Mouse (Mus musculus) gastrocnemius, adult 18-20 months (tissue): ENCODE measurements around the gene Spock1. TPM values are rescaled to one million over a fixed set of nuclear protein-coding genes. Genes with fewer than 3 reads are reported as not detected.

Experiments used
- DNase-seq: peaks from one replicate; pipeline ENCODE4 v3.0.0; 2021; ENCODE audit warnings: low spot score
- total RNA-seq, 2 experiments: library from RNA; stranded (reverse); gene quantifications; 2 replicates each; pipeline ENCODE4 v1.2.3; 2021

Gene Spock1
- total RNA-seq, 2 experiments from 2014 or later: 0.55 to 0.74 TPM

GRCm38 (mm10) chr13:57733521-57733920 lies 174.6 kb downstream of the Spock1 start:
- no peak for DNase-seq

GRCm38 (mm10) chr13:57732251-57732650 lies 175.9 kb downstream of the Spock1 start:
- no peak for DNase-seq

GRCm38 (mm10) chr13:57727716-57728115 lies 180.4 kb downstream of the Spock1 start:
- no peak for DNase-seq

- no peak for DNase-seq
Observed at GRCm38 (mm10) chr13:57726654-57727053, 181.5 kb downstream of the Spock1 start.

- DNase-seq: no peak
Observed at GRCm38 (mm10) chr13:57722329-57722936, 185.7 kb downstream of the Spock1 start.

- no peak for DNase-seq
Observed at GRCm38 (mm10) chr13:57721524-57722279, 186.4 kb downstream of the Spock1 start.

GRCm38 (mm10) chr13:57718087-57718486 lies 190.0 kb downstream of the Spock1 start:
- no peak for DNase-seq

GRCm38 (mm10) chr13:57712910-57713309 lies 195.2 kb downstream of the Spock1 start:
- no peak for DNase-seq

- DNase-seq: no peak
Observed at GRCm38 (mm10) chr13:57708425-57708824, 199.7 kb downstream of the Spock1 start.

- no peak for DNase-seq
Observed at GRCm38 (mm10) chr13:57702966-57703365, 205.2 kb downstream of the Spock1 start.

GRCm38 (mm10) chr13:57696685-57697084 lies 211.4 kb downstream of the Spock1 start:
- no peak for DNase-seq

- DNase-seq: no peak
Observed at GRCm38 (mm10) chr13:57688926-57689325, 219.2 kb downstream of the Spock1 start.

GRCm38 (mm10) chr13:57686437-57686836 lies 221.7 kb downstream of the Spock1 start:
- DNase-seq: no peak

- DNase-seq: no peak
Observed at GRCm38 (mm10) chr13:57685201-57685600, 222.9 kb downstream of the Spock1 start.

GRCm38 (mm10) chr13:57679591-57679990 lies 228.5 kb downstream of the Spock1 start:
- DNase-seq: no peak

GRCm38 (mm10) chr13:57676820-57677219 lies 231.3 kb downstream of the Spock1 start:
- DNase-seq: no peak

- DNase-seq: no peak
Observed at GRCm38 (mm10) chr13:57673399-57673798, 234.7 kb downstream of the Spock1 start.

- no peak for DNase-seq
Observed at GRCm38 (mm10) chr13:57672762-57673161, 235.4 kb downstream of the Spock1 start.

- DNase-seq: no peak
Observed at GRCm38 (mm10) chr13:57671919-57672318, 236.2 kb downstream of the Spock1 start.

GRCm38 (mm10) chr13:57671322-57671721 lies 236.8 kb downstream of the Spock1 start:
- no peak for DNase-seq

GRCm38 (mm10) chr13:57667621-57668020 lies 240.5 kb downstream of the Spock1 start:
- no peak for DNase-seq

- no peak for DNase-seq
Observed at GRCm38 (mm10) chr13:57666173-57666842, 241.8 kb downstream of the Spock1 start.

GRCm38 (mm10) chr13:57662554-57662953 lies 245.6 kb downstream of the Spock1 start:
- DNase-seq: no peak
